Mouse (Mus musculus): ENCODE measurements at regions not wholly inside any gene's neighbourhood (a gene's known extent, or its start where the extent isn't known, plus 50 kb on each side); places are given as distances from the start of the nearest gene placed in this dataset.

DNA sequence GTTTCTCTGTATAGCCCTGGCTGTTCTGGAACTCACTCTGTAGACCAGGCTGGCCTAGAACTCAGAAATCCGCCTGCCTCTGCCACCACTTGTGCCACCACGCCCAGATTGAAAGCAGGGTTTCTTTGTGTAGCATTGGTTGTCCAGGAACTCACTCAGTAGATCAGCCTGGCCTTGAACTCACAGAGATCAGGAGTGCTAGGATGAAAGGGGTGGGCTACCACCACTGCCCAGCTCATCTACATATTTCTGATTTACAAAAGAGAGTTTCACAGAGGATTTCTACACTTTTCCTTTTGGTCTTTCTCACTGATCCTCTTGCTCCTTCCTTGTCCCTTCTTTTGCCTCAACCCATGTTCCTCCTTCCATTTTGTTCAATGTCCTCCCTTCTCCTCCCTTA lies 53.1 kb upstream of the Lbx1 start:
- DNase-seq = no peak

DNA sequence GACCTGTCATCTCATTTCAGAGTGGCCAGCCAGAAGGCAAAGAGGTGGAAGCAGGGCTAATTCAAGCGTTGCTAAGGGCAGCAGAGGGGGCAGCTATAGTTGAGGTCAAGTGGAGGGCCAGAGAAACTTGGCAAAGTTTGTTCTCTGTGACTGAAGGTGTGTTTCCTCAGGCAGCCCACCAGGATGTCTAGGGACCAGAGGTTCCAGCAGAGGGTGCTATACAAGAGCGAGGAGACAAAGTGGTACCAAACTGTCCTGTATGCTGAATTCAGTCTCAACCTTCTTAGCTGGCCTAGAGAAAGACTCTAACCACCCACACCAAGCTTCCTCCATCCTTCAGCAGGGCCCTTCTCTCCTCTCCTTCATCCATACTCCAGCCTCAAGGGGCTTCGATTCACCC lies 62.2 kb upstream of the Lbx1 start:
- no peak for DNase-seq

DNA sequence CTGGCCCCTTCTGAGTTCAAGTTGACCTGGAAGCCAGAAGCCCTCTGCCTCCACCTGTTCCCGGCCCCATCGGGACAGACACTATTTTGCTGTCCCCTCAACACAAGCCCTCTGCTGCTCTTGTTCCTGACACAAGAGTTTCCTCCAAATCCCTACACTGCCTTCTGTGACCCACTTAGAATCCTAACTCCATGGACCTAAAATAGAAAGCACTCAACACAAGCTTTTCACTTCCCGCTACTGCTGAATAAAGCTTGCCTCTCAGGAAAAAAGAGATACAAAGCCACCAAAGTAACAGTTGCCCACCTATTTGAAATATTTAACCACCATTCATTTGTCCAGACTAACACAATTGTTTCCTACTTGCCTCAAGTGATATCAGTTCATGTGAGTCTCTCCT lies 63.7 kb upstream of the Lbx1 start:
- no peak for DNase-seq

DNA sequence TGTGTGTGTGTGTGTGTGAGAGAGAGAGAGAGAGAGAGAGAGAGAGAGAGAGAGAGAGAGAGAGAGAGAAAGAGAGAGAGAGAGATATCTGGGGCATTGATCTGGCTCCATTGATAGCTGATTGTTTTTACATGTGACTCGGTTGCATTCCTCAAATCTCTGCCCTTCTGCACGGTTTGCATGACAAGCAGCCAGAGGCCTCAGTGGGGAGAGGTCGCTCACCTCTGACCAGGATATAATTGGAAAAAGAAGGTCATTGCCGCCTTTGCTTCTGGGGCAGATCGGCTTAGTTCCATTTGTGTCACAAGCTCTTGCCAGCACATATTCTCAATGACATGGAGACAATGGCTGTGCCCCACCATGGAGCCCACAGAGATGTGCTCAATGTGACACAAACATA lies 63.8 kb upstream of the Btrc start:
- DNase-seq = no peak

DNA sequence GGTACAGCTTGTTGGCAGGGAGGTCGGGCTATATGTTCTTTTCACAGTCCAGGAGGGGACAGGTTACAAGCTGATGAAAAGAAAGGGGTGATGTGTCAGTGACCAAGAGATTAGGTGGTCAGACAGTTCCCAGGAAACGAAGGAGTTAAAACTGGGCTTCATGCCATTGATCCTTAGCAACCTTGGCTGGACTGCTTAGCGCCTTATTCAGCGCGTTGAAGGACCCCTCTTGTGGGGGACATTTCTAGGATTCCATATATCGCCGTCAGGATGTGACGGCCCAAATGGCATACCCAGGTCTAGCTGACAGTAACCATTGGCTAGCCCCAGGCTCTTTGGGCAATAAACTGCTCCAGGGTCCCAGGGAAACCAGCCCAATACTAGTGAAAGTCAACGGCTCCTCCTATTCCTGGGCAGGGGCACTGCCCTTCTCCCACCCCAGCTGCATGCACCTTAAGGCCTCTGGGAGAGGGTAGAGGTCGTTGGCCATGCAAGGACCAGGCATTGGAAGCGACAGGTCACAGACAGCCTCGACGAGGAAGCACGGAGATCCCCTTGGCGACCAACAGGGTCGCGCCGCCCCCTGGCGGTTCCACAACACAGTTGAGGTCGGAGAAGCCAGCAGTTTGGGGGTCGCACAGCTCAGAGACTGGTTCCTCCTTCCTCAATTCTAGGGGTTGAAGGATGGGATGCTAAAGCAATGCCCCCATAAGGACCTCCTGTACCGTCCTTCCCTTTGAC lies 62.7 kb upstream of the Btrc start:
- peak; percentile 39 to 41 for DNase-seq

DNA sequence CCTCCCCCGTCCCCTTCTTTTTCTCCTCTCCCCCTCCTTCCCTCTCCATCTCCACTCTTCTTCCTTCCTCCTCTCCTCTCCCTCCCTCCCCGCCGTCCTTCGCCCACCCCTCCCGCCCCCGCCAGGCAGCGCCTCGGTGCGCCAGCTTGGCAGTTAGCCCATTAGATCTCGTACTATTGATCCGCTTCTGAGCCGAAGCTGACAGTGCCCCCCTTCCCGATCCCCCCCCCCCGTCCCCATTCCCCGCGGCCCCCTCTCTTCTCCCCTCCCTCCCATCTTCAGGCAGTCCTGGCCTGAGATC lies 62.2 kb upstream of the Btrc start:
- DNase-seq = no peak

DNA sequence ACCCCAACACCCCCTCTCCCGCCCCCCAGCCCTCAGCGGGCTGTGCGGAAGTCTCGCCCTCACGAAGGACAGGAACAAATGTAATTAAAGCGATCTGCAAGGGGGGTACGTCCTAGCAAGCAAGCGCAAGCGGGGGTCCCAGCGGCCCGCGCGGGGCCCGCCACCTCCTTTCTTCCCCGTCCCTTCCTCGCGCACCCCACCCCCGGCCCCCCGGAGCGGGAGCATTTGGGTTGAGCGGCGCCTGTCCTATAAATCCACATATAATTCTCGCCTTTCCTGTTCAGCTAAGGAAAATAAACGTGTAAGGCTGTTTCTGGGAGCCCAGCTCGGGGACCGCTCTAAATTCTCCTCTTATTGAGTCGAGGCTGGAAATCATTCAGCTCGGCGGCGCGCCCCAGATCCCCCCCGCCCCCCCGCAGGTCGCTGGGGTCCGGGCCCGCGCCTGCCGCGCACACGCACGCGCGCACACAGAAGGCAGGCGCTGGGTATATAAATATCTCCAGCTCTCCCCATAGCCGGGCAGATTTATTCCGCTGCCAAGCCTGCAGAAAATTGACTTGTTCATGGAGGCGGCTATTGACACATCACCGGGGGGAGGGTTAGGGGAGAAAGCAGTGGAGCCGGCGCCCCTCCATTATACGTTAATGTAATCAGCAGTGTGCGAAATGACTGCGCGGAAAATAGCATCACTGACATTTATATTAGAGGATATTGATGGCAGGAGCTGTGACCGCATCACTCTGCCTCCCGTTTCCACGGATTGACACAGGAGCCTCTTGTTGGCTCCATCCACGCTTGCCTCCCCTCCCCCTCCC lies 61.6 kb upstream of the Btrc start:
- DNase-seq = peak in 1 of 2 experiments; percentile 10

DNA sequence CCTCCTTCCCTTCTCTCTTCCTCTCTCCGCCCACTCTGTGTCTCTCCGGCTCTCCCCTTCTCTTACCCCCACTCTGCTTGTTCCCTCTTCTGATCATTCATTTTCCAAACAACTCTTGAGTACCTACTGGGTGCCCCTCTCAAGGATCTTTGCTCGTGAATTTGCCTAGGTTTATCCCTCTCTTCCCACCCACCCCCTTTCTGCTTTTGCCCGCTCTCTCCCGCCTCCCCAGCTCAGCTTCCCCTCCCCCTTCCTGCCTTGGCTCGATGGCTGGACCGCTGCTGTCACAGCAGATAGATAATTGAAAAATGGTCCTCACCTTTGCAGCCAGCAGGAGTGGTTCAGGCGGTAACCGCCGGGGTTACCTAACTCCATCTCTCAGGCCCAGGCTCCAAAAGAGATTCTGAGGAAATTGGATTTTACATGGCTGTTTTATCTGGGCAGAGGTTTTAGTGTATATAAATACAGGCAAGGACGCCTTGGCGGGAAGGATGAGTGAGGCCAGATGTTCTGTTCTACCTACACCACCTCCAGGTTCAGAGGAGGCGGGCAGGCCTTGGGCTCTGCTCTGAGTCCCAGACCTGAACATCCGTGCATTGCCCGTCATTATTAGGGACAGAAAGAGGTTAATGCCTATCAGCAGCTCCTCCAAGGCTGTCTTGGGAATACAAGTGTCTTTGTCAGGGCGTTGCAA lies 60.8 kb upstream of the Btrc start:
- no peak for DNase-seq

DNA sequence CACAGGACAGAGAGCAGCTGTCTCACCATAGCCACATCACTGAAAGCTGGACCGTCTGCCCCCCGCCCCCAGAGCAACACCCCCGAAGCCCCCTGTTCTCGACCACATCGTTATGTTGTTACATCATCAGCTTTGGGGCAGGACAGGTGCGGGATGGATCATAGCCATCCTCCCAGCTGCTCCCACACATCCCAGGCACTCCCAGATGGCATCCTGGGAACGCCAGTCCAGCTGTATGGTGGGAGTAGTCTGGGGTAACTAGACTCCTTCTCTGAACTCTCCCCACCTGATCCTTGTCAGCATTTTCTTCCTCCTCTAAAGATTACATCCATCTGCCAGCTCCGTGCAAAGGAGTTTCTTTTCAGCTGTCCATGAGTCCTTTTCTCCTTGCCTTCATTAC lies 59.0 kb upstream of the Btrc start:
- no peak for DNase-seq

DNA sequence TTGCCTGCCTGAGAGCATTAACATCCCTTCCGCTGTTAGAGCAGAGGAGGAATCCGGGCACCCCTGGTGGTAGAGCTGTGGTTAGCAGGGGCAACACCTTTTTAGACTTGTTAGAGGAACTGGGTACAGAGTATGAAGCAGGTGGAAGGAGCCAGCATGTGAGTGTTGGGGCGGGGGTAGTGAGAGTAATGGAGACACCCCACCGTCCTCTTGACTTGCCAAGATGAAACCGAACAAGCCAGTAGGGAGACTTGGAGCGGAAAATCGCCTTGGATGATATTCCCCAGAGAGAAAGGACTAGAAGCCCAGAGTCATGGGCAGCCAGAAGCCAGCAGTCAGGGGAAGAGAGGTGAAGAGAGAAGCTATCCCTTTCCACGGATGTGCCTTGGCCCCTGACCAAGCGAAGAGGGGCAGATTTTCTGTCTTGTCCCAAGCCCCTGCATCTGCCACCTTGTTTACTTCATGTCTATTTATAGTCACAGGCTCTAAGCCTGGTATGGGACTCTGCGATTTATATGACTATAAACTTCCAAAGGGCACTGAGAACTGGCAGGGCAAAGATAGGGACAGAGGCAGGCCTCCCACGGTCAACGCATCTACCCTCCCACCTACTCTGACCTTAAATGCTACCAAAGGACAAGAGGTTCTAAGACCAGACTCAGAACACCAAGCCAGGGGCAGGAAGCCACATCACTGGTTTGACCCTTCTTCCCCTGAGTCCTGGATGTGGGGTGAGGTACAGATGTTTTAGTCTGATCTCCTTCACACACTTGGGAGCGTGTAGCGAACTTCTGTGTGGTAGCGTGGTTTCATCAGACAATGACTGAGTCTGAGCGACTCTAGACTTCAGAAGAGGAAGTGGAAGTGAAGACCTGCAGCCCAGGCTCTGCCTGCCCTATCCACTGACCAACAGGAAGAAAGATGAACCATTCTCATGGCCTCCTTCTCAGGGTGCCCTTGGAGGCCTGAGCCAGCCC lies 55.9 kb upstream of the Btrc start:
- DNase-seq = peak in 1 of 2 experiments; percentile 39

DNA sequence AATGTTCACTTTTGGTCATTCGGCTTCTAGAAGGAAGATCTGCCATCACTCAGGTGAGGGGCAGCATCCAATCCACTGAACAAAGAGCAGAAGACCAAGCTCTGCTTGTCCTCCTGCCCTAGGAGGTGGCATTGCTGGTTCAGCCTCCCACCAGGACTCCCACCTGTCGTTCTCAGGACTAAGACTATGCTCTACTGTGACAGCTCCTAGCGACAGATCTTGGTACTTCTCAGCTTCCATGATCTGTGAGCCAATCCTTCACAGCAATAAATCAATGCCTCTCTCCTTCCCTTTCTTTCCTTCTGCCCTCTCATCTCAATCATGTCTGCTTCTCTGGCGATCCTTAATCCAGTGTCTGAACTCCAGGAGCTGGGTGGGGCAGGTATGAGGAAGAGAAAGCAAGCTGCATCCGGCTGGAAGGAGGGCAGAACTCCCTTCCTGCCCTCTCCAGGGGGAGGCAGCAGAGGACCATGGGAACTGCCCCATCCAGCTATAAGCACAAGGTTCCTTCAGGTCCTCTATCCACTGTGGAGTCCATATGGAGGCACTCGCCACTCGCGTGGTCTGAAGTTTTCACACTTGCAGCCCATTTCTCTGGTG lies 54.8 kb upstream of the Btrc start:
- DNase-seq = peak; percentile 40 to 49

DNA sequence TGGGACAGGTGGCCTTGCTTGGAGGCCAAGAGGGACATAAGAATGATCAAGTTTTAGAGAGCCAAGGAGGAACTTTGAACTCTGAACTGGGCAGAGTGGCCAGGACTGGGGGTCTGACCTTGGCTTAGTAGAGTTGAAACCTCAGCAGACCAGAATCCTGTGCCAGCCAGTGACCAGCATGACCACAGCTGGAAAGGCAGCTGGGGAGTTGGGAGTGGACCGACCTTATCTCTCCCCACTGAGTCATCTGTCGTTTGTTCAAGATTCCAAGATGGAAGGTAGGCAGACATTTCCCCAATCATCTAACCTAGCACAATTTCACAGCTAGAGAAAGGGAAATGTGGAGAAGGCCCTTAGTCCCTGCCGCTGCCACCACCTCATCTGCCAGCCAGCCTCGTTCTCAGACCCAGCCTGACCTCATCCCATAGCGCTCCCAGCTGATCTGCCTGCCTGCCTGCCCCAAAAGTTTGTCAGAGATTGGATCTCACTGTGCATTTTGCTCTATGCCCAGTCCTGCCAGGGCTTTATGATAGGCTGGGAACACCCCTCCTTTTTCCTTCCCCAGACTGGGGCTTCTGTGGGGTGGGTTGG lies 53.1 kb upstream of the Btrc start:
- DNase-seq = no peak

DNA sequence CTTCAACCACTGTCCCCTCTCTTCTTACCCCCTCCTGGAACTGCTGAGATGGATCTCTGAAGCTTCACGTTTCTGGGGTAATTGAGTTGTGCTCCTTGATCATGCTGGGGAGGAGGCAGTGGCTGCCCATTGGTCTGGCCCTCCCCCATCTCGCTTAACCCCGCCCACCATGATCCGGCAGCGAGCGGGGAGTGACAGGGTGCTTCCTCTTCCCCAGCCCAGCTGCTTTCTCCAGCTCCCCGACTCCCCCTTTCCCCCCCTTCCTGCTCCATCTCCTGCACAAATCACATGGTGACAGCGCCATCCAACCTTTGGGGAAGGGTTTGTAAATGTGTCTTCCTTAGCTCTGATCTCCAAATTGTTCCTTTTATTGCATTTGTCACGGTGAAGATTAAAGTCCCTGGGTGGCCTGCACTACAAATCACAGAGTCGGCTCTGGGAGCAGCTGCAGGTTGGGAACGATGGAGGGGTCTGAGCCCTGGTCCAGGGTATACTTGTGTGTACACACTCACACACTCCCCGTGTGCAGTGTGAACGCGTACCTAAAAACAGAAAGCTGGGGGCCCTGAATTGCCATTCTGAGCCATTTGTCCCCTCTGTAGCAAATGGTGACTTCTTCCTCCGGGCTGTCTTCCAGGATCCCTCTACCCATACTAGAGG lies 52.5 kb upstream of the Btrc start:
- peak; percentile 78 to 79 for DNase-seq

DNA sequence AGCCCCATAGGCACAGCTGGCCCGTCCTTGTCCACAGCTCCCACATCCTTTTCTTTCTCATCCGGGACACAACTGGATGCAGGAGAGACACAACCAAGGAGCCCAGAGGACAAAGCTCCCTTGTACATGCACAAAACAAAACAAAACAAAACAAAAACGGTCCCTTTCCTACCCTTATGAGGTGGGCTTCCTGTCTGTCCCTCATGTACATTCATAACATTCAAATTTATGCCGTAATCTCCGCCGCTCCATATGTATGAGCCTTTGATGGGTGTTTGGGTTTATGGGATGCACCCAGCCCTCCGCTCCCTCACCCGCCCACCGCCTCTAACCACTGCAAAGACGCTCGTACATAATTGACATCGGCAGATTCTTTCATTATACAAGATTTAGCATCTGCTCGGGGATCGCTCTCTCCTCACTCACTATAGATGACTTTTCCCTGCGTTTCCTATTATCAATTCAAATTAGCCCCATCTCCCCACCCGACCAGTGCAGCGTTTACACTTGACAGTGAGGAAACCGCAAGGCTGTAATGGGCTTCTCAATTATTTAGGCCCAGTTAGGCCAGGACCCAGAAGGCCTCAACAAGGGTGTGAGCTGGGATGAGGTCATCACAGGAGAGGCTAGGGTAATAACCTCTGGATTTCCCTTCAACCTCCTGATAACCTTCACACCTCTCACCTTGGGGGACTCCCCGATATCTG lies 51.5 kb upstream of the Btrc start:
- no peak for DNase-seq

DNA sequence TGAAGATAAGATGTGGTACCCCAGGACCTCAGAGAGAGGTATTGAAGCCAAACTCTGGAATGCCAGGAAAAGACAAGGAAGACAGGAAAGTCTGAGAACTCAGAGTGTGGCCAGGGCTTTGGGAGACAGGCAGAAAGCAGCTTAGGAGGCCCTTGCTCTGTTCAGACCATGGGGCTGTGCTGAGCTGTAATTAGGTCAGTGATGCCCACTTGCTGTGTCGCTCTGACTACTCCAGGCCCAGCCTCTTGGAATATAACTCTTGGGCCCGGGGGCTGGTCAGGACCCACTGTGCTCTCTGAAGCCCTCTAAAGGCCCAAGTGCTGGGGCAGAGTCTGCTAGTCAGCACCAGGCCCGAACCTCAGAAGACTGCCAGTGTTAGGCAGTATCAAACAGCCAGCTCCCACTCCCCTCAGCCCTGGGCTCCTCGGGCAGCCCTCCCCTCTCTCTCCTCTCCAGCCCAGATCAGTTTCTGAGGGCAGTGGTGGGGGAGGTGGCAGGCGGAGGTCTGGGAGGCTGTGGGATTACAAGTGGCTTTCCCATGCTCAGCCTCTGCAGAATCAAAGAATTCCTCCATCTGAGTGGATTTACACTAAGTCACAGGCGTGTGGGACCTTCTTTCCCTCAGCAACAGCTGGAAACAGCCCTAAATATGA lies 50.7 kb upstream of the Btrc start:
- DNase-seq = no peak
